Mouse (Mus musculus) retina, adult 2 months (tissue): ENCODE measurements around the gene Nrap.

Experiments
- DNase-seq: peaks from one replicate; pipeline ENCODE4 v3.0.0-alpha.2; 2012; ENCODE audit warnings: low read depth, low spot score

The Nrap gene

DNA sequence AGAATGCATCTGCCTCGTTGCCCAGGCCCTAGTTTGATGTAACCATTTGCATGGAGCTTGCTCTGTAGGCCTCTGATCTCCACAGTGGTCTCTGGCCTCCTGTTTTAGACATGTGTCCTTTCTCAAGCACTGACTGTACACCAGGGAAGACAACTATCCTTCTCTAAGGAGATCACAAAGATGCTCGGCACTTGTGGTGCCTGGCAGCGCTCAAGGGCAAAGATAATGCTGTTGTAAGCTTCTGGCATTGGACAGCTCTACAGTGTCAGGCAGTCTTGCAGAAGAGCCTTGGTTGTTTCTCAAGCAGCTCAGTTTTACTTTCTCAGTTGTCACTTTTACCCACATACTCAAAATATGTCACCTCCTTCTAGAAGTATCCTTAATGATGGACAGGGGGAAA is 73.3 kb downstream of the Nrap start:
- DNase-seq: no peak

DNA sequence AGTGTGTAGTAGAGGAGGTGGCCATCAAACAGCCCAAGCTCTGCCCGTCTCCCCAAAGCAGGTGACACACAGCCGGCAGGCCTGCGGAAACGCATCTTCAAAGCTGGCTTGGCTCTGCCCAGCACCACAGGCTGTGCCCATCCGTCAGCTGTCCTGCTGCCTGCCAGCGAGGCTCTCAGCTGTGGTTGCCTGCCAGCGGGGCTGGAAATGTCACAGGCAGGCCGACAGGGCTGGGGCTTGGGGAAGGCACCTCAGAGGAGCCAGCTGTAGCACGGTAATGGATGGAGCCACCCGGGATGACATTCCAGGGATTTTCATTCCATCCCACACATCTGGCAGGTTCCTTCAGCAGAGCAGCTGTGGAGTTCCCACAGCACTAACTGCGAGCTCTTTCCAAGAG is 89.0 kb downstream of the Nrap start:
- DNase-seq: no peak

DNA sequence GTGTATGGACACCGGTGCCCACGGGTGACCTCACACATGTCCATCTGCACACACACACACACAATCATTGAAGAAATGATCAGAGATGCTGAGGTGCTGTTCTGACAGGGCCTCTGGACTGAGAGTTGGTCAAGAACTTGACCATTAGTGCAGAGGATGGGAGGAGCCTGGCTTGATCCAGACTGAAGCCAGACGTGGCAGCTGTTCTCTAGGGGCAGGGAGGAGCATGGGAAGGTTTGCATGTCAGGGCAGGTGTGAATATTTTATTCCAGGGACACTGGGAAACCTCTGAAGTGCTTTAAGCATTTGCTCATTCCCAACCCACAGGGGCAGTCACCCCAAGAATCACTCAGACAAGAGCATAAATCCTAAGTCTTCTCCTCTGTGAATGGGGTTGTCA is 92.6 kb downstream of the Nrap start:
- no peak for DNase-seq

DNA sequence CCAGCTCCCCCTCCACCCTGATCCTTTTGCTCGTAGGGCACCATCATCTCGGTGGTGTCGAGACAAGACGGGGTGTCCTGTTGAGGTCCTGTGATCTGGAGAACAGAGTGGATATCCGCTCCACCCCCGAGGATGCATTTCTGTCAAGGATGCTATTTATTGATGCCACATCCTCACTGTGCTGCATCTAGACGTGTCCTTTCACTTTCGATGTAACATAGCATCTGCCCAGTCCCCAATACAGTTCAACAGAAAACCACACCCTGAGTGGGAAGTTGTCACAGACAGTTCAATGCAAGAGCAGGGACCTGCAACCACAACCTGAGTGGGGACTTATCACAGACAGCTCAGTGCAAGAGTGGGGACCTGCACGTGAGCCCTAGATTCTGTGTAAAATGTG is 93.2 kb downstream of the Nrap start:
- no peak for DNase-seq

DNA sequence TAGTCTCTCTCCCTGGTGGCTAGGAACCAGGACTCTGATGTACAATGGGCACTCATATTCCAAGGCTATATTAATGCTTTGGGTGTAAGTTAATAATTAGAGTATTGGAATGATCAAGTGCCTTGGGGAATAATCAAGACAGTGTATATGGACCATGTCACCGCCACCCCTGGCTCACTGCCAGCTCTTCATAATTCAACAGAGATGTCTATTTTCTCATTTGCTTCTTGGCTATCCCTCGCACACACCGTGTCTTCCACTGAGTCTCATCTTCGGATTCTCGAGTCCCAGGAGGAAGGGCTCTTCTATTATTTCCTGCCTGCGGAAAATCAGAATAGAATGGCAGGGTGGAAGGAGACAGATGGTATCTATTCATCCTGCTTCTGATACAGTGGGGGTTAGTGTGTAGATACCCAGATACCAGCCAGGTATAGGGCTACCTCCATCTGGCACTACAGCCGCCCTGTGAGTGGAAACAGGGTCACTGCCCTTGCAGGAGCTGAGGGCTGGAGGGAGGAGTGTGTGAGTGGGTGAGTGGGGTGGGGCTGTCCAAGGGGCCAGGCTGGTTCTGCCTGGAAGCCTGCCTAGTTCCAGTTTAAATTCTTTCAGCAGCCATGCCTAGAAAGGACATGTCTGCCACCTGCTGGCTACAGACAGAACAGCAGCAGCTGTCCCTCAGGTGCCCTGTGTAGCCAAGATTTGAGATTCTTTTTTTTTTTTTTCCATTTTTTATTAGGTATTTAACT is 95.0 kb downstream of the Nrap start:
- peak; percentile 18 for DNase-seq

DNA sequence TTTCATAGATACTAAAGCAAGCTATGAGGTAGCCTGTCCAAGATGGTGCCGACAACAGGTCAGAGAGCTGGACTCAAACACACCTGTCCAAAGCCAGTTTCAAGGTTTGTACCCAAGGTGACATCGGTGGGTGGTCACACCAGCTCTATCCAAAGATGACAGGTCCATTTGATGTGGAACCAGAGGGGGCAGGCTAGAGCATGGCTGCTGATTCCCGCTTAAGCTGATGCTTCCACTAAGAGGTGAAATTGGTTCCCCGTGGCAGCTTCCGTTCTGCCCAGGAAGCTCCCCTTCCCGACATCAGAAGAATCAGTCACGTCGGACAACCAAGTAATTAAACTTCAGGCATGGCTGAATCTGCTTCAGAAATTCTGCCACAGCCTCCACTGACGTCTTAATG is 97.5 kb downstream of the Nrap start:
- no peak for DNase-seq

DNA sequence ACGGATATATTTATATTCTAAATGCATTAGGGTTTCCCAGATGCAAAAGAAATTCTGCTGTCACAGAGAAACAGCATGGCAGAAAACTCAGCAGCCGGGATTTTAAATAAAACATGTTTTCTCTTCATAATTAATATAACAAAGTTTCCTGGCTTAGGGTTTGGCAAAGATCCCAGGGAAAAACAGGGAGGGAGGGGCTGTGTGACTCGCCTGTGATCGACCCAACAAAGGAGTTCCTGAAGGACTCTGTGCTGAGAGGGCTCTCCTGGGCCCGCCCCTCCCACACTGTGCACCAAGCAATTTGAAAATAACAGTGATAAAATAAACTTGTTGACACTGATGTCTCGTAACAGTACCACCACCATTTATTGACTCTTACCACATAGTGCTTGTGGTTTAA is 97.9 kb downstream of the Nrap start:
- no peak for DNase-seq

DNA sequence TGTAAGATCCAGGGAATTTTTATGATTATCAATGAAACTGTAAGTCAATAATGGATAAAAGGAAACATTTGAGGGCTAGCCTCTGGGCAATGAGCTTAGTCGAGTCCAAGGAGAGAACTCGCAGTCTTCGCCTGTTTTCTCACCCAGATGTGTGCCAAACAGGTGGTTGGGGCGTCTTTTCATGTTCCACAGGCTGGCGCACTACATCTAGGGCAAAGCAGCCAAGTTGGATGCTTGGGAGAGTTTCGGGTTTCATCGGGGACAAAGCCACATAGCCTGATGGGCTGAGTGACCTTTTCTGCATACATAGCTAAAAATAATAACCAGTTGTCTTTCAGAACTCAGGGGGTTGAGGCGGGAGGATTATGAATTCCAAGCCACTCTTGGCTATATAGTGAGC is 100.2 kb downstream of the Nrap start:
- DNase-seq: no peak

DNA sequence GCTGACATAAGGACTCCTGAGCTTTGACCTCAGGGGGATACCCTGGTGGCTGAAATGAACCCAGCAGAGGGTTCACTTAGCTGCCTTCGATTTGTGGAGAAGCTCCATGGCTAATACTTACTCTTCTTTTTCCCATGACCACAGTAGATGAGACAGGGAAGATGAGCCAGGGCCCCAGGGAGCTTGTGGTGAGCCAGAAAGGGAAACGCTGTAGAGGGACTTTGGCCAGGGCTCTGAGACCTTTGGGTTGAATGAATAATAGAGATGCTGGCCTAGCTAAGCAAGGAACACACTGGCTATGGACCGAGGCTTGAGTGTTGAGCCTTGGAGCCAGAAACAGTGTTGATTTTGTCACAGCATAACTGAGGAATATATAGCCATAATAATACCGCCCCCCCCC is 101.4 kb downstream of the Nrap start:
- no peak for DNase-seq

DNA sequence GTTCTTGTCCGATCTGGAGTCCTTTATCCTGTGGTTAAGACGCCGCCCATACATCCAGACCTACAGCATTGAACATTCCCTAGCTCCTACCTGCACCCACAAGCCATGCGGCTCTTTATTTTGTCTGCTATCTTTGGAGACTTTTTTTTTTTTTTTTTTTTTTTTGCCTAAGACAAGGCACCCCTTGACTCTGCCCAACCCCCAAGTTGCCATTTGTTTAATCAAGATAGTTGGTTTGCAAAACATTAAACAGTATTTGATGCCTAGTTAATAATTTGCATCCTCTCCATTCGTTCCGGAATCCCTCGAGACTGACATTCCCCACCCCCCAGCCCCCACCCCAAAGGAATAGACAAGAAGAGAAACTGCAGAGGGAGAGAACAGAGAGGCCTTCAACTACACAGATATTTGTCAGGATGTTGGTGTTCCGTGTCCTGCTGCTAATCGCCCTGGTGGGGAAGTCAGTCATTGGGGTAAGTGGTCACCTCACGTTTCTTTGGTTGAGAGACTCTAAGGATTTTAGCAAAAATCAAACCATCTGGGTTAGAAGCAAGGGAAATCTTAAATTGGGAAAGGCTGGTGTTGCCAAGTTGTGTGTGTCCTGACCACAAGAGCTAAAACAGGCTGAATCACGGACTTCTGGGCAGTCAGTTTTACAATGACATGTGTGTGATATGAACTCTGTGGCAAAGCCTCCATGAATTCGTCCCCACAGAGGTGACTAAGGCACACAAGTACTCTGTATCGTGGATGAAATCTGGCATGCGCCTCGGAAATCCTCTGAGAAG is 102.1 kb downstream of the Nrap start:
- no peak for DNase-seq

DNA sequence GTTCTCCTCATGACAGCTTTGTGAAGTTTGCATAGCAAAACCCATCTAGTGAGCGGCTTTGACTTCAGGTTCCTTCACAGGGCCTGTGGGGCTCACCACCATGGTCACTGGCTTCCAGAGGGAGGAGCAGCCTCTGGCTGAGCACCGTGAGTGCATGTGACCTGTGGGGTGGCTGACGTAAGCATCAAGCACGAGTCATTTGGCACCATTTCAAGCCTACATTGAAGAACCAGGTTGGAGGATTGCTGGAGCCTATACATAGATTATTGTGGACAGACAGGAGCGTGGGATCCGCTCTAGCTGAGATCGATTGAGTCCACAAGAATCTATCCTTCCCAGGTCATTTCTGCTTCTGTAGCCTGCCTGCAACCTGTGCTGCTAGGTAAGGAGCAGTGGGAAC is 103.0 kb downstream of the Nrap start, which contains the start of gene Habp2:
Habp2 (plus strand) TSS at position 272 of the 400 bp plus-strand sequence.
- no peak for DNase-seq

DNA sequence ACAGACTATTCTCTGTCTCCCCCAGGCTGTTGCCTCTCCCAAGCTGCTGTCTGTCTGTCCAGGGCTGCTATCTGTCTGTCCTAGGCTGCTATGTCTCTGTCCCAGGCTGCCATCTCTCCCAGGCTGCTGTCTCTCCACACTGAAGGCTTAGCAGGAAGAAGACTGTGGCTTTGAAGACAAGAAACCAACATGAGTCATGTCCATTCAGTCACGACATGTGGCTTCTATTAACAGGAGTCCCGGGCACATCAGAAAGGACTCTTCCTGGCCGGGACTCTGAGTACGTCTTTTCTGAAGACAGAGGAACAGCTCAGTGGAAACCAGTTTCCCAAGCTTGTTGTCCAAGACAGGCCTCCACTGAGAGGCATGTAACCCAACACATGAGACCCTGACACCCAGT is 104.6 kb downstream of the Nrap start:
- DNase-seq: no peak

DNA sequence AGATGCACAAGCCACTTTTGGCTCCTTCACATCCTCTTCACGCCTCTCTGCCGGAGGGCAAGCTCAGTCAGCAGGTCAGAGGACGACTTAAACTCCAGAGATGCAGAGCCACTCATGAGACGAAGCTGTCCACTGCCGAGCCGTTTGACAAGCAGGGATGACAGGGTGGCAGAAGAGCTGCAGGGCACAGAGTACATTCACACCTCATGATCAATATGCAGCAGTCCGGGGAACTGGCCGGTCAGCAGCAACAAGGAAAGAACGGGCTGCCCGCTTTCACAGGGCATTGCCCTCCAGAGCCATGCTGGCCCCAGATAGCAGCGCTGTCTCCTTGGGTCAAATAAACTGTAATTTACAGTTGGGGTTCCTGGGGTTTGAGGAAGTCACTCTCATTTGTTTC is 111.5 kb downstream of the Nrap start:
- no peak for DNase-seq

DNA sequence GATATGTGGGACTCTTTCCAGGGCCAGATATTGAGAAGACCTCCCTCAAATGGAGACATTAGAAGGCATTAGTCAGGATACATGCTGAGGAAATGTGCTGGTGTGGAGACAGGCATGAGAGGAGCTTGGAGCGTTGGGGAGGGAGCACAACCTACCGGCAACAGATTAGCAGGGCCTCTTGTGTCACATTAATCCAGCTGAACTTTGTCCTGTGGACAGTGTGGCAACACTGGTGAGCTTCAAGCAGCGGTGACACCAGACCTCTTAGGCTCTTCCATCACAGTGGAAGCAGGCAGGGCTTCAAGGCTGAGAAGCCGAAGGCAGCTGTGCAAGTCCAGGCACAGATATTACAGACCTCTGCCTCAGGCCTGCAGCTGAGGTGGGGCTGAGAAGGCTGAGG is 111.9 kb downstream of the Nrap start:
- no peak for DNase-seq

DNA sequence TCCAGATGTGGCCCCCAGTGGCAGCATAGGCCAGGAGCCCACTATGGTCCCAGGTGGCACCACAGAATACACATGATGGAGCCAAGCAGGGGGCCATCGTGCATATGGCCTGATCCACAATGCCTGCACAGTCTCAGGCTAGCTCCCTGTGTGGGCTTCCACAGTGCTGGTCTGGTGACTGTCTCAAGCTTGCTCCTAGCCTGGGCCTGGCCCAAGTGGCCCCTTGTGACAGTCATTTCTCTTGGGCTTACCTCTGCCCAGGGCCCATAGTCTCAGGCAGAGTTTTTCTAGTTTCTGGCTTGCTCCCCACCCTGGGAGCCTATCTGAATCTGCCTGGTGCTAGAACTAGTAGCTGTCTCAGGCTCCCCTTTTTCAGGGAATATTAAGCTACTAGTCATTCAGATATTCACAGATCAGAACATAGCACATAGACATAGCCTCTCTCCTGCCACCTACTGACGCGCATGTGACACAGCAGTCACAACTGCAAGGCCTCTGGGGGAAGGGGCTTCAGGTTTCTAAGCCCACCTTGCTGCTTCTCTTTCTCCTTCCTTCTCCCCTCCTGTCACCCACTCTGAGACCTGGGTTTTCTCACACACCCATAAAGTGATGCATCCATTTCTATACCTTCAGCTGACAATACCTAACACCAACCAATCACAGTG is 112.6 kb downstream of the Nrap start:
- DNase-seq: no peak

DNA sequence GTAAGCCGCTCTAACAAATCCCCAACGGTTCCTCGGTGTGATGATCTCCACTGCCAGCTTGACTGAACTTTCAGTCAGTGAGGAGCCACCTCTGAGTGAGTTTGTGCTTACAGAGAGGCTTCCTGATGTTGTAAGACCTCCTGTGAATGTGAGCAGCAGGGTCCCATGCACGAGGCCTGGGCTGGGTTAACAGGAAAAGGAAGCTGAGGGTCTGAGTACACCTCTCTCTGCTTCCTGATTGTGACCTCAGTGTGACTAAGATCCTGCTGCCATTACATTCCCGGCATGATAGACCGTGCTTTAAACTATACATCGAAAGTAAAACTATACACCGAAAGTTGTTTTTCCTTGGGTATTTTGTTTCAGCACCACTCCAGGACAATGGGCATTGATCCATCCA is 117.8 kb downstream of the Nrap start:
- DNase-seq: no peak
